In genomic region chr11:120240941-120241890, GRCm38 (mm10) we compare ENCODE assay signal across 7 mouse cellular contexts. TPM values are rescaled to one million over a fixed set of nuclear protein-coding genes. Genes with fewer than 3 reads are reported as not detected.
DNase-seq lines count a peak whose midpoint lies in the region; ATAC-seq and TF ChIP-seq lines count a peak whose summit lies in the region.

No protein-coding gene starts in this region.

- TF ChIP-seq EP300 in ES-Bruce4 (IDR thresholded peaks at IDR 0.05; ENCODE audit: insufficient read depth, low read depth, low read length): no peak

- 14% methylated on average over 29 of the region's 29 CpGs for WGBS in forebrain, postnatal 0 days
- WGBS in limb, embryonic 11.5 days: 2% methylated on average over 29 of the region's 29 CpGs

- no peaks in the 10 kb centered on the region for H3K9me3 ChIP-seq in ES-Bruce4 (replicated peaks; ENCODE audit: control insufficient read depth, insufficient read depth, low read length, poor library complexity, severe bottlenecking)
- no peaks in the 10 kb centered on the region for H3K9me3 ChIP-seq in forebrain, postnatal 0 days (ENCODE audit: low read length)
- H3K9me3 ChIP-seq in limb, embryonic 11.5 days (ENCODE audit: control insufficient read depth, low read length): no peaks in the 10 kb centered on the region

- H3K4me3 ChIP-seq in ES-Bruce4 (ENCODE audit: low read depth, low read length): no peak overlapping the region
- H3K4me3 ChIP-seq in forebrain, postnatal 0 days (ENCODE audit: low read depth, low read length): peak overlapping the region; percentile 94
- peak overlapping the region; percentile 97; the same call in 1 of the 2 replicates for H3K4me3 ChIP-seq in limb, embryonic 11.5 days (ENCODE audit: low read depth, low read length)

- no peak for ATAC-seq in forebrain, postnatal 0 days
- no peak for ATAC-seq in limb, embryonic 11.5 days (ENCODE audit: insufficient number of reproducible peaks, low FRiP score, low TSS enrichment, low read depth)
- no peak for ATAC-seq in megakaryocyte, adult 5-6 weeks (ENCODE audit: poor library complexity, severe bottlenecking)

- H3K27ac ChIP-seq in ES-Bruce4 (ENCODE audit: insufficient read depth, low read length): peak overlapping the region; percentile 37; the same call in 1 of the 2 replicates
- peak overlapping the region; percentile 30 for H3K27ac ChIP-seq in forebrain, postnatal 0 days (ENCODE audit: low read depth, low read length)
- H3K27ac ChIP-seq in limb, embryonic 11.5 days (replicated peaks; ENCODE audit: low read depth, low read length): peak overlapping the region; percentile 87

- peaks cover 9% of the 10 kb centered on the region for H3K4me1 ChIP-seq in ES-Bruce4 (ENCODE audit: control insufficient read depth, insufficient read depth, low read length)
- peaks cover 35% of the 10 kb centered on the region for H3K4me1 ChIP-seq in forebrain, postnatal 0 days (ENCODE audit: insufficient read depth)
- H3K4me1 ChIP-seq in limb, embryonic 11.5 days (ENCODE audit: control insufficient read depth, insufficient read depth, low read length): peaks cover 71% of the 10 kb centered on the region

- DNase-seq in MN1 (ENCODE audit: low spot score): peak; percentile 63
- DNase-seq in forebrain, postnatal 0 days: peak; percentile 74
- DNase-seq in limb, embryonic 11.5 days (ENCODE audit: low spot score): peak; percentile 81
- DNase-seq in retina, embryonic 14.5 days (ENCODE audit: low spot score): peak; percentile 60
- no peak for DNase-seq in adrenal gland, postnatal 4 days (ENCODE audit: low spot score in 2 of 2)

- H3K27me3 ChIP-seq in ES-Bruce4 (ENCODE audit: control insufficient read depth, insufficient read depth, low read length, poor library complexity, severe bottlenecking): peaks cover 8% of the 10 kb centered on the region
- no peaks in the 10 kb centered on the region for H3K27me3 ChIP-seq in forebrain, postnatal 0 days (ENCODE audit: insufficient read depth, low read length)
- H3K27me3 ChIP-seq in limb, embryonic 11.5 days (ENCODE audit: control insufficient read depth, insufficient read depth, low read length): no peaks in the 10 kb centered on the region

- H3K9ac ChIP-seq in ES-Bruce4 (ENCODE audit: low read depth, poor library complexity, severe bottlenecking): peak overlapping the region; percentile 48
- peak overlapping the region; percentile 99 for H3K9ac ChIP-seq in forebrain, postnatal 0 days
- H3K9ac ChIP-seq in limb, embryonic 11.5 days (ENCODE audit: low read length): peak overlapping the region; percentile 12; the same call in 1 of the 2 replicates

- peak overlapping the region; percentile 97 for H3K4me2 ChIP-seq in forebrain, postnatal 0 days (ENCODE audit: low read depth)
- H3K4me2 ChIP-seq in limb, embryonic 11.5 days (ENCODE audit: low read depth, severe bottlenecking): peak overlapping the region; percentile 99

- TF ChIP-seq CTCF in ES-Bruce4 (IDR thresholded peaks at IDR 0.05; ENCODE audit: low read depth, low read length): no peak
- no peak for TF ChIP-seq CTCF in forebrain, postnatal 0 days (IDR thresholded peaks at IDR 0.05; ENCODE audit: low read depth)

- TF ChIP-seq POLR2A in ES-Bruce4 (IDR thresholded peaks at IDR 0.05; ENCODE audit: insufficient read depth, low read length): no peak

- H3K36me3 ChIP-seq in ES-Bruce4 (ENCODE audit: control insufficient read depth, insufficient read depth, low read length, poor library complexity, severe bottlenecking): no peaks in the 10 kb centered on the region
- no peaks in the 10 kb centered on the region for H3K36me3 ChIP-seq in forebrain, postnatal 0 days (ENCODE audit: insufficient read depth)
- no peaks in the 10 kb centered on the region for H3K36me3 ChIP-seq in limb, embryonic 11.5 days (ENCODE audit: control insufficient read depth, insufficient read depth, low read length)

RNA-seq across cellular contexts. Expression of gene Bahcc1, which starts 8.5 kb away (rescaled TPM):
- 21.2 and 21.6 TPM in 2 replicates for polyA plus RNA-seq in ES-Bruce4 (2011; ENCODE audit: insufficient read depth, insufficient read length, low read depth, missing spikeins)
- total RNA-seq in forebrain, postnatal 0 days (2014; rRNA removed): 19.3 and 26.5 TPM in 2 replicates
- polyA plus RNA-seq in forebrain, postnatal 0 days (2015; fragmentation: Nextera tagmentation; extraction: Ambion mirVana): 3.9 and 6.5 TPM in 2 replicates
- polyA plus RNA-seq in limb, embryonic 11.5 days (2014; fragmentation: Nextera tagmentation; extraction: Ambion mirVana): 24.9 and 27.6 TPM in 2 replicates
- 3.1 and 4.4 TPM in 2 replicates for total RNA-seq in megakaryocyte, adult 5-6 weeks (2015)
- total RNA-seq in megakaryocyte, adult 5-6 weeks (2017): 1.3 and 1.7 TPM in 2 replicates
- 10 to 100 TPM; 25.3 to 26.7 TPM for total RNA-seq in adrenal gland, postnatal 4 days (2021)

Comparison
In these comparisons a context has a peak if more than half of its experiments do, and no peak if none do; other contexts are left out.
1. H3K27ac ChIP-seq: peak in every context shown above with its lines; median percentile 87 in limb, embryonic 11.5 days; 37 in ES-Bruce4; 30 in forebrain, postnatal 0 days.
2. H3K9ac ChIP-seq: peak in every context shown above with its lines; median percentile 99 in forebrain, postnatal 0 days; 48 in ES-Bruce4; 12 in limb, embryonic 11.5 days.
3. DNase-seq: peak in MN1 (single experiment), forebrain, postnatal 0 days (single experiment), limb, embryonic 11.5 days (single experiment) and retina, embryonic 14.5 days (single experiment); none in adrenal gland, postnatal 4 days (0 of 2).